Mouse (Mus musculus) liver, postnatal 0 days (tissue): ENCODE measurements around the gene Psmd14. TPM values are rescaled to one million over a fixed set of nuclear protein-coding genes. Genes with fewer than 3 reads are reported as not detected.

Source experiments
- ATAC-seq: fragments of 200-750 bp; cut with Nextera tagmentation; 2 replicates; pipeline ENCODE4 v1.8.0; 2017; ENCODE audit warnings: mild to moderate bottlenecking, moderate library complexity
- DNase-seq: peaks from one replicate; pipeline ENCODE4 v3.0.0-alpha.2; 2016
- H3K27ac ChIP-seq: fragments of 300-500 bp; sonication (generic); 2 replicates; pipeline ENCODE4 v1.5.1; 2014; ENCODE audit warnings: antibody characterized with exemption, moderate library complexity, mild to moderate bottlenecking, low read depth
- H3K27me3 ChIP-seq: fragments of 300-500 bp; sonication (generic); 2 replicates; pipeline ENCODE4 v1.6.1; 2014; ENCODE audit warnings: low read length, control low read depth, mixed read lengths; ENCODE audit not compliant: insufficient read depth
- H3K36me3 ChIP-seq: fragments of 300-500 bp; sonication (generic); replicated peaks from 2 replicates; pipeline ENCODE4 v1.6.1; 2014; ENCODE audit warnings: mild to moderate bottlenecking, control low read depth, low read length, moderate library complexity, mixed read lengths; ENCODE audit not compliant: insufficient read depth
- H3K4me1 ChIP-seq: fragments of 300-500 bp; sonication (generic); 2 replicates; pipeline ENCODE4 v1.6.1; 2014; ENCODE audit warnings: antibody characterized with exemption, mild to moderate bottlenecking, control low read depth; ENCODE audit not compliant: insufficient read depth
- H3K4me2 ChIP-seq: fragments of 300-500 bp; sonication (generic); 2 replicates; pipeline ENCODE4 v1.6.1; 2014; ENCODE audit warnings: low read depth, mild to moderate bottlenecking, low read length, moderate library complexity, mixed read lengths
- H3K4me3 ChIP-seq: fragments of 300-500 bp; sonication (generic); 2 replicates; pipeline ENCODE4 v1.5.1; 2014; ENCODE audit warnings: low read depth, low read length
- H3K9ac ChIP-seq: fragments of 300-500 bp; sonication (generic); replicated peaks from 2 replicates; pipeline ENCODE4 v1.6.1; 2014; ENCODE audit warnings: mild to moderate bottlenecking, moderate library complexity
- H3K9me3 ChIP-seq: fragments of 300-500 bp; sonication (generic); 2 replicates; pipeline ENCODE4 v1.6.1; 2016; ENCODE audit warnings: mild to moderate bottlenecking, control low read depth, low read length, mixed read lengths
- CTCF ChIP-seq: sonication (generic); IDR thresholded peaks from 2 replicates; pipeline ENCODE4 v1.5.1; 2016; ENCODE audit warnings: antibody characterized with exemption, low read depth
- EP300 ChIP-seq: IDR thresholded peaks from 2 replicates; pipeline ENCODE4 v1.6.1; 2016; ENCODE audit warnings: antibody characterized with exemption, low read depth, mild to moderate bottlenecking
- WGBS: fragments of 180-500 bp; shearing (Covaris S2); extraction: QIAGEN DNeasy Blood & Tissue Kit; methylation state at CpG from one replicate; pipeline ENCODE4 v1.1.7; 2014; ENCODE audit not compliant: insufficient replicate concordance; 5-methylcytosine and 5-hydroxymethylcytosine counted together
- polyA plus RNA-seq: library from polyadenylated mRNA; unstranded; fragments of >200 nt; fragmentation: Nextera tagmentation; extraction: Ambion mirVana; gene quantifications from 2 replicates; pipeline ENCODE4 v1.2.1, GENCODE M21; 2015

Gene Psmd14
- polyA plus RNA-seq, 1 experiment from 2014 or later, result 83.4 TPM

GRCm38 (mm10) chr2:61813106-61813505 is 101.6 kb downstream of the Psmd14 start:
- TF ChIP-seq CTCF, result no peak
- TF ChIP-seq EP300, result no peak
- Histone ChIP-seq H3K27ac (no peak overlapping the region), H3K27me3 (peaks cover 91% of the 10 kb centered on the region), H3K9me3 (no peaks in the 10 kb centered on the region), H3K4me1 (peaks cover 19% of the 10 kb centered on the region), H3K9ac (no peak overlapping the region), H3K36me3 (no peaks in the 10 kb centered on the region), H3K4me2 (no peak overlapping the region), H3K4me3 (no peak overlapping the region)
- ATAC-seq (no peak), DNase-seq (no peak)
- 10% methylated on average over 6 of the region's 6 CpGs for WGBS

GRCm38 (mm10) chr2:61813521-61813920 is 102.0 kb downstream of the Psmd14 start:
- no peak overlapping the region for H3K4me3 ChIP-seq
- TF ChIP-seq EP300 (no peak), CTCF (no peak)
- no peak overlapping the region for H3K9ac ChIP-seq
- no peak for ATAC-seq
- H3K4me1 ChIP-seq, result peaks cover 19% of the 10 kb centered on the region
- no peak for DNase-seq
- no peaks in the 10 kb centered on the region for H3K9me3 ChIP-seq
- H3K4me2 ChIP-seq, result no peak overlapping the region
- peaks cover 87% of the 10 kb centered on the region for H3K27me3 ChIP-seq
- WGBS, result 15% methylated on average over 1 of the region's 1 CpGs
- H3K36me3 ChIP-seq, result no peaks in the 10 kb centered on the region
- H3K27ac ChIP-seq, result no peak overlapping the region

- Histone ChIP-seq H3K36me3 (no peaks in the 10 kb centered on the region), H3K4me2 (peak overlapping the region; percentile 65), H3K4me3 (peak overlapping the region; percentile 39; the same call in 1 of the 2 replicates), H3K9ac (no peak overlapping the region), H3K27ac (no peak overlapping the region), H3K9me3 (no peaks in the 10 kb centered on the region), H3K27me3 (peaks cover 77% of the 10 kb centered on the region), H3K4me1 (peaks cover 19% of the 10 kb centered on the region)
- 3% methylated on average over 35 of the region's 50 CpGs for WGBS
- TF ChIP-seq CTCF (peak; percentile 48), EP300 (no peak)
- DNase-seq (no peak), ATAC-seq (peak; percentile 47)
Observed at GRCm38 (mm10) chr2:61814548-61815473, 103.3 kb downstream of the Psmd14 start.

GRCm38 (mm10) chr2:61815583-61816313 is 104.3 kb downstream of the Psmd14 start:
- peaks cover 73% of the 10 kb centered on the region for H3K27me3 ChIP-seq
- TF ChIP-seq CTCF (no peak), EP300 (no peak)
- no peaks in the 10 kb centered on the region for H3K9me3 ChIP-seq
- DNase-seq (peak; percentile 19), ATAC-seq (peak; percentile 30; the same call in 1 of the 2 replicates)
- peak overlapping the region; percentile 65 for H3K4me2 ChIP-seq
- 23% methylated on average over 59 of the region's 66 CpGs for WGBS
- no peaks in the 10 kb centered on the region for H3K36me3 ChIP-seq
- peaks cover 19% of the 10 kb centered on the region for H3K4me1 ChIP-seq
- H3K9ac ChIP-seq, result no peak overlapping the region
- H3K27ac ChIP-seq, result no peak overlapping the region
- peak overlapping the region; percentile 39; the same call in 1 of the 2 replicates for H3K4me3 ChIP-seq

- no peak overlapping the region for H3K4me3 ChIP-seq
- no peaks in the 10 kb centered on the region for H3K9me3 ChIP-seq
- TF ChIP-seq EP300 (no peak), CTCF (no peak)
- H3K9ac ChIP-seq, result no peak overlapping the region
- H3K4me1 ChIP-seq, result peaks cover 7% of the 10 kb centered on the region
- WGBS, result 48% methylated on average over 1 of the region's 1 CpGs
- peaks cover 48% of the 10 kb centered on the region for H3K27me3 ChIP-seq
- no peak for ATAC-seq
- H3K4me2 ChIP-seq, result no peak overlapping the region
- H3K36me3 ChIP-seq, result no peaks in the 10 kb centered on the region
- DNase-seq, result no peak
- H3K27ac ChIP-seq, result no peak overlapping the region
Observed at GRCm38 (mm10) chr2:61818197-61818596, 106.7 kb downstream of the Psmd14 start.

- Histone ChIP-seq H3K4me1 (peaks cover 5% of the 10 kb centered on the region), H3K9ac (no peak overlapping the region), H3K27ac (no peak overlapping the region), H3K4me3 (no peak overlapping the region), H3K27me3 (peaks cover 29% of the 10 kb centered on the region), H3K4me2 (no peak overlapping the region), H3K9me3 (no peaks in the 10 kb centered on the region), H3K36me3 (no peaks in the 10 kb centered on the region)
- no peak for DNase-seq
- WGBS, result 36% methylated on average over 4 of the region's 4 CpGs
- TF ChIP-seq CTCF (no peak), EP300 (no peak)
- ATAC-seq, result no peak
Observed at GRCm38 (mm10) chr2:61820203-61820602, 108.7 kb downstream of the Psmd14 start.
